Mouse (Mus musculus) adrenal gland, postnatal 36 days (tissue): Measurements from ENCODE around the gene Nr1h3. TPM values are rescaled to one million over a fixed set of nuclear protein-coding genes. Genes with fewer than 3 reads are reported as not detected.
"Not testable (repeated sequence)": the region's sequence is repeated elsewhere in the genome, so short reads cannot be mapped to it uniquely, and the experiment has no call there.

Experiments
- DNase-seq, 2 experiments: peaks; one replicate each; pipeline ENCODE4 v3.0.0; 2021; ENCODE audit warnings: mixed read lengths in 1 of 2
- long read RNA-seq, 2 experiments: library from polyadenylated mRNA; stranded (forward); transcript quantifications; one replicate each; pipeline ENCODE4 v2.0.0; 2021; ENCODE audit warnings: borderline sequencing depth in 2 of 2
- total RNA-seq, 2 experiments: library from RNA; stranded (reverse); gene quantifications; 2 replicates each; pipeline ENCODE4 v1.2.3; 2021

Nr1h3 gene
- total RNA-seq, result 10 to 100 TPM; 26.2 to 34.3 TPM
- long read RNA-seq, experiment 1, transcript Nr1h3-202 (10 exons, 1,738 nt), result minor isoform, 16 of 54 reads
- long read RNA-seq, experiment 1, transcript Nr1h3-201 (10 exons, 1,802 nt), result major isoform, 18 of 54 reads
- long read RNA-seq, experiment 1, partial matches to known transcripts, result 5 of 54 reads
- long read RNA-seq, experiment 1, other reads (novel, unspliced or antisense), result 13 of 54 reads
- long read RNA-seq, experiment 2, transcript Nr1h3-201 (10 exons, 1,802 nt), result minor isoform, 5 of 26 reads
- long read RNA-seq, experiment 2, transcript Nr1h3-202 (10 exons, 1,738 nt), result major isoform, 10 of 26 reads
- long read RNA-seq, experiment 2, partial matches to known transcripts, result 0 of 26 reads
- long read RNA-seq, experiment 2, other reads (novel, unspliced or antisense), result 9 of 26 reads

- DNase-seq, result peak; percentile 92 to 94
These were observed at the start of gene Nr1h3, which contains the start of gene Acp2 for GRCm38 (mm10) chr2:91202222-91202971. TSS of gene Nr1h3 (minus strand) at chr2:91202834. TSS of gene Acp2 (plus strand) at chr2:91202885.

- DNase-seq, result peak in 1 of 2 experiments; percentile 35
These were observed 49.4 kb upstream of the Nr1h3 start for GRCm38 (mm10) chr2:91252001-91252400.

DNA sequence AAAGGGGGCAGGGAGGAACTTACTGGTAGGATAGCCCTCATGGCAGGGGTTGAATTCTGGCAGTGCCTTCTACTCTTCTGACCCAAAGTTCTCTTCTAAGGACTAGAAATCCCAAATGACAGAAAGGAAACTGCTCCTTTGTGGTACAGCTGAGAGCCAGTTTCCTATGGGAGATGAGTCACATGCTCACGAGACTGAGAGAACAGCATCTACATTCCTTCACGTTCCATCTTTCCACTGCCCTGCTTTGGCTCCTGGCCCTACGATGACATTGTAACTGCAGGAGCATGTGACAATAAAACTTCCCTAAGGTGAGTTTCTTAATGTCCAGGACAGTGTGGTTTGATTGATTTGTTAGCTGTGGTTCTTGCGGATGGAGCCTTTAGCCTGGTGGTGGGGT lies 45.7 kb upstream of the Nr1h3 start:
- no peak for DNase-seq

GRCm38 (mm10) chr2:91244557-91245228 lies 42.1 kb upstream of the Nr1h3 start:
- no peak for DNase-seq

DNA sequence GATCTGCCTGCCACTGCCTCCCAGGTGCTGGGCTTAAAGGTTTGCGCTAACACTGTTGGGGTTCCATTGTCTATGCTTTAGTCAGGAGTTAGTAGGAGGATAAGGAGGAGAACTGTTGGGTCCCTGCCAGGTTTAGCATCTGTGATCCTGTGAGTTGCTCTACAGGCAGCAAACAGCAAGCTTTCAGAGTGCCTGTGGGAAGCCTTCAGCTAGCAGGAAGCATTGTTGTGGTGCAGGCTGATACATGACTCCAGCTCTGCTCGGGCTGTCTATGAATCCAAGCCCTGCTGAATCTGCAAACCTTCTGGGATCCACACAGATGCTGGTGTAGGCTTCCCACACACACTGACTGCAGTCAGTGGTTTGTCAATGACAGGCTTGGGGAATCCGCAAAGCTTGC lies 40.8 kb upstream of the Nr1h3 start:
- no peak for DNase-seq

GRCm38 (mm10) chr2:91242547-91242946 lies 39.9 kb upstream of the Nr1h3 start:
- DNase-seq, result no peak

GRCm38 (mm10) chr2:91237511-91238080 lies 35.0 kb upstream of the Nr1h3 start:
- not testable (repeated sequence) for DNase-seq

- peak; percentile 95 to 98 for DNase-seq
These were observed 34.2 kb upstream of the Nr1h3 start, which contains the start of gene Ddb2 for GRCm38 (mm10) chr2:91236601-91237510. TSS of gene Ddb2 (minus strand) at chr2:91236982.

- DNase-seq, result no peak
These were observed 27.1 kb upstream of the Nr1h3 start for GRCm38 (mm10) chr2:91229735-91230134.

DNA sequence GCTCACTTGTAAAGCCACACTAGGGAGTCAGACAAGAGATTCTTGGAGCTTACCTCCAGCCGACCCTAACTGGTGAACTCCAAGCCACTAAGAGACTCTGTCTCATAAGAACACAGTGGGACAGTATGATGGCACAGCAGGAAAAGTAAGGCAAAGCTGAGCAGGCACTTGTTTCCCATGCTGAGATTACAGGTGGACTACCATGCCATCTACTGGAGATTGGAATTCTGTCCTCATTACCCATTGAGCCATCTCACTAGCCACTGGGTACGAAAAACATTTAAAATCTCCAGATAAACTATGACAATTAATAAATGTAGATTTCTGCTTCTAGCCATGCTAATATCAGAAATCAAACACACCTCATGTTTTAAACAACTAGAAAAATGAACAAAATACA lies 21.0 kb upstream of the Nr1h3 start:
- no peak for DNase-seq

DNA sequence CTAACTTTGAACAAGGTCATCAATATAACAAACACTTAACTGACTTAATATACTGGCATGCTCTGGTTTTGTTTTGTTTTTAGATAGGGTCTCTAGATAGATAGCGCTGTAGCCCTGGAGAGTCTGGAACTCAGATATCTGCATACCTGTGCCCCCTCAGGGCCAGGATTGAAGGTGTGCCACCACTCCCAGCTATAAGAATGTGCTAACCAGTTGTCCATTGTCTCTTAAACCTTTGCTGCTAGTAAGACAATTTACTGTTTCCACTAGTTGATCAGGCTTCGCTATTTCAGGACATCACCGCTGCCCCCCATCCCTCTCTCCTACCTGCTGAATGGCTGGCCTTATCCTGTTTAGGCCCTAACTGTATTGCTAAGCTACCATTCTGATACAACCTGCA lies 17.9 kb upstream of the Nr1h3 start:
- no peak for DNase-seq

- peak; percentile 20 to 37 for DNase-seq
These were observed 14.4 kb upstream of the Nr1h3 start for GRCm38 (mm10) chr2:91217032-91217431.

GRCm38 (mm10) chr2:91213311-91213710 lies 10.7 kb upstream of the Nr1h3 start:
- no peak for DNase-seq

- no peak for DNase-seq
These were observed 3.7 kb upstream of the Nr1h3 start for GRCm38 (mm10) chr2:91206254-91206775.

GRCm38 (mm10) chr2:91202972-91203656 lies 480 bp upstream of the Nr1h3 start:
- DNase-seq, result no peak

GRCm38 (mm10) chr2:91198888-91199287 lies 3.7 kb downstream of the Nr1h3 start:
- no peak for DNase-seq

DNA sequence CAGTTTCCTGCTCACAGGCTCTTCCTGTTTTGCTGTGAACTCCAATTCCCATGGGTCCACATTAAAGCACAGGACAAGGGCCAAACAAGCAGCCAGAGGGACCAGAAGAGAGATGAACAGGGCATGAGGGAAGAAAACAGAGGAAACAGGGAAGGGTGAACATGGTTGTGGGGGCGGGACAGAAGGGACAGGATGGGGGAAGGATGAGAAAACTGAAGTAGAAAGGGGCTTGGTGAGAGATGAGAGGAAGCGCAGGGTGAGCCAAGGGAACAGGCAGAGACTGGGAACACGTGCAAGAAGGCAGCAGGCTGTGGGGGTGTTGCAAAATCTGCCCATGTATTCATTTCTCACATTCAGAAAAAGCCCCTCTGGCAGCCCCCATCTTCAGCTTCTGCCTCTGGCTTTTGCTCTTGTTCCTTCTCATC lies 6.0 kb downstream of the Nr1h3 start:
- peak in 1 of 2 experiments; percentile 20 for DNase-seq

DNA sequence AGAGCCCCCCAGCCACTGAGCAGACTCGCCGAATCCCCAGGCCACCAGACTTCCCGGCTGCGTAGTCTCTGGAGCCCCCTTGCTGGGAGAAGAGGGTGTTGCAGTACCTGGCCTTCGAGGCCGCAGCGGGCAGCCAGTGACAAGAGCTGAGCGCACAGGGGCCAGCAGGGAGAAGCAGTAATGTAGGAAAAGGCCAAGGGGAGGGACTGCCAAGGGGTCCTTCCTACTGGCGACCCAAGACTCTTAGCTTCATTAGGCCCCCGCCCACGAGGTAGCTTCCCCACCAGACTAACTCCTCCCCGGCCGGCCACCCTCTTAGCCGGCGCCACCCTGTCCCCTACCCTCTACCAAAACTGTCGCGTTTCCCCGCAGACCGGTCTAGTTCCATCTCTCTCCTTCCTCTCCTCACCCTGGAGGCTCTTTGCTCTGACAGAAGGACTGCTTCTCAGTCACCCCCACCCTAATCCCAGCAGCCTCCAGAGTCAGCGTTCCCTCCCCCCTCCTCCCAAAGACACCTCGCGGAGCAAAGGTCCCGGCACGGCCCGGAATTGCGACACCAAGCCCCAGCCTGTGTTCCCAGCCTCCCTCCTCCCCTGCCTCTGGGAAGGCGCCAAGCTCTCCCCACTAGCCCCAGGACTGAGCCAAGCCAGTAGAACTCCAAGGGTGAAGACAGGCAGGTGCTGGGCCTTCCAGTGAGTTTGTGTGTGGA lies 7.9 kb downstream of the Nr1h3 start:
- DNase-seq, result peak; percentile 87 to 90

GRCm38 (mm10) chr2:91190501-91190900 lies 12.1 kb downstream of the Nr1h3 start:
- DNase-seq, result no peak

- DNase-seq, result no peak
These were observed 15.2 kb downstream of the Nr1h3 start for GRCm38 (mm10) chr2:91187431-91187830.
